Mouse (Mus musculus) midbrain, postnatal 0 days (tissue): ENCODE measurements around the gene Mylpf. TPM values are rescaled to one million over a fixed set of nuclear protein-coding genes. Genes with fewer than 3 reads are reported as not detected.

Experiments
- ATAC-seq: fragments of 200-750 bp; cut with Nextera tagmentation; 2 replicates; pipeline ENCODE4 v1.8.0; 2017; ENCODE audit warnings: moderate number of reproducible peaks, mild to moderate bottlenecking, moderate TSS enrichment, moderate library complexity; ENCODE audit not compliant: low FRiP score
- DNase-seq: peaks from one replicate; pipeline ENCODE4 v3.0.0-alpha.2; 2015; ENCODE audit warnings: low spot score
- H3K27ac ChIP-seq: fragments of 300-500 bp; sonication (generic); 2 replicates; pipeline ENCODE4 v1.5.1; 2014; ENCODE audit warnings: low read depth, mild to moderate bottlenecking, low read length, mixed read lengths
- H3K27me3 ChIP-seq: fragments of 300-500 bp; sonication (generic); 2 replicates; pipeline ENCODE4 v1.6.1; 2014; ENCODE audit warnings: low read length, control low read depth, mixed read lengths; ENCODE audit not compliant: insufficient read depth
- H3K36me3 ChIP-seq: fragments of 300-500 bp; sonication (generic); 2 replicates; pipeline ENCODE4 v1.6.1; 2014; ENCODE audit warnings: low read length, control low read depth, mixed read lengths; ENCODE audit not compliant: insufficient read depth
- H3K4me1 ChIP-seq: fragments of 300-500 bp; sonication (generic); 2 replicates; pipeline ENCODE4 v1.6.1; 2014; ENCODE audit warnings: mild to moderate bottlenecking, control low read depth, antibody characterized with exemption, low read length, mixed read lengths; ENCODE audit not compliant: insufficient read depth
- H3K4me2 ChIP-seq: fragments of 300-500 bp; sonication (generic); 2 replicates; pipeline ENCODE4 v1.6.1; 2014; ENCODE audit warnings: low read depth, mild to moderate bottlenecking, low read length, mixed read lengths; ENCODE audit not compliant: poor library complexity, severe bottlenecking
- H3K4me3 ChIP-seq: fragments of 300-500 bp; sonication (generic); 2 replicates; pipeline ENCODE4 v1.5.1; 2014; ENCODE audit warnings: low read depth, mild to moderate bottlenecking, low read length, moderate library complexity
- H3K9ac ChIP-seq: fragments of 300-500 bp; sonication (generic); replicated peaks from 2 replicates; pipeline ENCODE4 v1.6.1; 2014; ENCODE audit warnings: mild to moderate bottlenecking, low read length, moderate library complexity, mixed read lengths; ENCODE audit not compliant: poor library complexity, severe bottlenecking
- H3K9me3 ChIP-seq: fragments of 300-500 bp; sonication (generic); 2 replicates; pipeline ENCODE4 v1.6.1; 2016; ENCODE audit warnings: low read length, control low read depth
- CTCF ChIP-seq: IDR thresholded peaks from 2 replicates; pipeline ENCODE4 v1.5.1; 2016; ENCODE audit warnings: antibody characterized with exemption, mild to moderate bottlenecking
- WGBS: fragments of 180-500 bp; shearing (Covaris S2); extraction: QIAGEN DNeasy Blood & Tissue Kit; methylation state at CpG from one replicate; pipeline ENCODE4 v1.1.7; 2014; 5-methylcytosine and 5-hydroxymethylcytosine counted together
- polyA plus RNA-seq: library from polyadenylated mRNA; unstranded; fragments of >200 nt; fragmentation: Nextera tagmentation; extraction: Ambion mirVana; gene quantifications from 2 replicates; pipeline ENCODE4 v1.2.1, GENCODE M21; 2015
- total RNA-seq: library from RNA; depleted of rRNA; stranded (reverse); fragments of >200 nt; gene quantifications from 2 replicates; pipeline ENCODE4 v1.2.3, GENCODE M21; 2014

Gene Mylpf
- total and polyA plus RNA-seq, 2 experiments from 2014 or later, result 1.4 to 2.2 TPM

DNA sequence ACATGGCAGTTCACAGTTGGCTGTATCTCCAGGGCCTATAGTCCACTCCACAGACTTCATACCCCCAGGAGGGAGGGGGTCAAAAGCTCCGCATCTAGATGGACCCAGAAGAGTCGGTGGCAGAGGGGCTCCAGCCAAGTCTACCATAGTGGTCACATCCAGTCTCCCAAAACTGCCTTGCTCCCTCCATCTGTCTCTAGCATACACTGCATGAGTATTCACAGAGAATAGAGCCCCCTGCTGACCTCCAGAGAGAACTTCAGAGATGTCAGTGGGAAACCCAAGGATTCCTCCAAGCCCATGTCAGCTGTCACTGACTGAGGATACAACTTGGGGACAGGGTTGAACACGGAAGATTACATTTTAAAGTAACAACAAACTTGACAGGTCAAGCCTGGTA is 23.1 kb upstream of the Mylpf start:
- H3K4me2 ChIP-seq, result no peak overlapping the region
- H3K4me1 ChIP-seq, result no peaks in the 10 kb centered on the region
- 70% methylated on average over 3 of the region's 3 CpGs for WGBS
- H3K9ac ChIP-seq, result no peak overlapping the region
- H3K27me3 ChIP-seq, result no peaks in the 10 kb centered on the region
- TF ChIP-seq CTCF, result peak; percentile 66
- DNase-seq, result peak; percentile 44
- no peaks in the 10 kb centered on the region for H3K36me3 ChIP-seq
- H3K27ac ChIP-seq, result no peak overlapping the region
- no peak overlapping the region for H3K4me3 ChIP-seq
- no peaks in the 10 kb centered on the region for H3K9me3 ChIP-seq
- ATAC-seq, result no peak

DNA sequence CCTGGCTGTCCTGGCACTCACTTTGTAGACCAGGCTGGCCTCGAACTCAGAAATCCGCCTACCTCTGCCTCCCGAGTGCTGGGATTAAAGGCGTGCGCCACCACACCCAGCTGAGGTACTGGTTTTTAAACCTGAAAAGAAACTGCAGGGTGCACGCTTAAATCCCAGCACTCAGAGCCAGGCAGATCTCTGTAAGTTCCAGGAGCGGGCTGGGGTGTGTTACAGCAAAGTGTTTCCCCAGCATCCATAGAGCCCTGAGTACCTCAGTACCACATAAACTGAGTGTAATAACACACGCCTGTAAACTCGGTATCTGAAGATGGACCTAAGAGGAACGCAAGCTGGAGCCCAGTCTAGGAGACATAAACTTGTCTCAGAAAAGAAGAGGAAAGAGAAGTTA is 21.3 kb upstream of the Mylpf start:
- H3K4me1 ChIP-seq, result no peaks in the 10 kb centered on the region
- no peak for TF ChIP-seq CTCF
- no peak overlapping the region for H3K4me2 ChIP-seq
- H3K27ac ChIP-seq, result no peak overlapping the region
- H3K27me3 ChIP-seq, result no peaks in the 10 kb centered on the region
- H3K9me3 ChIP-seq, result no peaks in the 10 kb centered on the region
- H3K9ac ChIP-seq, result no peak overlapping the region
- 70% methylated on average over 10 of the region's 10 CpGs for WGBS
- DNase-seq (no peak), ATAC-seq (no peak)
- no peak overlapping the region for H3K4me3 ChIP-seq
- H3K36me3 ChIP-seq, result peaks cover 8% of the 10 kb centered on the region; the same call in 1 of the 2 replicates

DNA sequence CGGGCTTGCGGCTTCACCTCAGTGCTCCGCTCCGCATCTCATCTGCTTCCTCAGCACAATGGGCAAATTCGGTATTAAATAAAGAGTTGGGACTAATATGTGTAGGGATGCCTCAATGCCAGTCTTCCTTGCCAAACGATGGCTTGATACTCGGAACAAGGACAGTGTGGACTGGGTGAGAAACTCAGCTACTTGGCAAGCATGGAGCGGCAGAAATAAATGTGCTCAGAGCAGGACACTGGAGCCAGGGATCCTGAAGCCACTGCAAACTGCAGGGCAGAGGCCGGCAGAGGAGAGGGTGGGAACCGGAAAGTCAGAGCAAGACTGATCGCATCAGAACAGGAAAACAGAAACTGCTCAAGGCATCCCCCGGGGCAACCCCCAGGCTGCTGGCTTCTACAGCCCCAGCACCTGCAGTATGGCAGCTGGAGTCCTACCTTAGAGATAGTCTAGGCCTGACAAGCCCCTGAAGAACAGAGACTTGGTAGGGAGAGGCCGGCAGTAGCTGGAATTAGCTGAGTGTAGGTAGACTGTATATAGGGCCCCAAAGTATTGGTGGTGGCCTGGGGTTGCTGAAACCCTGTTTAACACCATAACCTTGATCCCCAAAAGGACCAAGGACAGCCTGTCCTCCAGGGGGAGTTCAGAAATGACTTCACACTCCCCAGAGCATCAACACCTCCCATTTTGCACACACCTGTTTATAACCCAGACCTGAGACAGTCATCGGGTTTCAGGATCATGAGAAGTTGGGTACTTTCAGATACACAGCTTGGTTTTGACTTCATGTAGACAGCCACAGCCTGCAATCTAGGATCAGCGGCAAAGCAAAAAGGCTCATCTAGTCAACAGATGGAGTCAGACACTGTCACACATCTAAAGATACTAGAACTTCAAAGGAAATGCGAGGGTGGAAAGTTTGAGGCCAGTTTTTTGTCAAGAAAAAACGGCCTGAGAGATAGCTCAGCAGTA is 20.1 kb upstream of the Mylpf start:
- Histone ChIP-seq H3K9ac (no peak overlapping the region), H3K4me1 (no peaks in the 10 kb centered on the region), H3K27me3 (no peaks in the 10 kb centered on the region), H3K36me3 (peaks cover 13% of the 10 kb centered on the region; the same call in 1 of the 2 replicates), H3K4me3 (no peak overlapping the region), H3K9me3 (no peaks in the 10 kb centered on the region), H3K4me2 (no peak overlapping the region), H3K27ac (no peak overlapping the region)
- whole genome bisulfite sequencing, result 86% methylated on average over 17 of the region's 17 CpGs
- TF ChIP-seq CTCF, result no peak
- ATAC-seq (no peak), DNase-seq (no peak)

DNA sequence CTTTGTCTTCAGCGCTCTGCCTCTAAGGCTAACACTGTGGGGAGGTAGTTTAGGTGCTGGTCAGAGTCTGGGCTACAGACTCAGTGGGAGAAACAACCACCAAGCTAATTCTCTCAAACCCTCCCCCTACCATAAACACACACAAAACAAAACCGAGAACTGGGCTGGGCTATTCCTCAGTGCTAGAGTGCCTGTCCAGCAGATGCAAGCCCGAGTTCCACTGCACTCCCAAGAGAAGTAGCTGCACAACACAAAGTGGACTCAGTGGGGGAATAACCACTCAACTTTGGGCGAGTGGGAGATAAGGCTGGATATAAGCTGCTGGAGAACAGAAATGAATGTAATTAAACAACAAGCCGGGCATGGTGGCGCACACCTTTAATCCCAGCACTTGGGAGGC is 18.0 kb upstream of the Mylpf start:
- DNase-seq (no peak), ATAC-seq (no peak)
- peaks cover 13% of the 10 kb centered on the region; the same call in 1 of the 2 replicates for H3K36me3 ChIP-seq
- no peaks in the 10 kb centered on the region for H3K9me3 ChIP-seq
- H3K27ac ChIP-seq, result no peak overlapping the region
- WGBS, result 90% methylated on average over 6 of the region's 6 CpGs
- H3K4me1 ChIP-seq, result peaks cover 7% of the 10 kb centered on the region
- TF ChIP-seq CTCF, result no peak
- no peaks in the 10 kb centered on the region for H3K27me3 ChIP-seq
- H3K9ac ChIP-seq, result no peak overlapping the region
- no peak overlapping the region for H3K4me2 ChIP-seq
- no peak overlapping the region for H3K4me3 ChIP-seq

DNA sequence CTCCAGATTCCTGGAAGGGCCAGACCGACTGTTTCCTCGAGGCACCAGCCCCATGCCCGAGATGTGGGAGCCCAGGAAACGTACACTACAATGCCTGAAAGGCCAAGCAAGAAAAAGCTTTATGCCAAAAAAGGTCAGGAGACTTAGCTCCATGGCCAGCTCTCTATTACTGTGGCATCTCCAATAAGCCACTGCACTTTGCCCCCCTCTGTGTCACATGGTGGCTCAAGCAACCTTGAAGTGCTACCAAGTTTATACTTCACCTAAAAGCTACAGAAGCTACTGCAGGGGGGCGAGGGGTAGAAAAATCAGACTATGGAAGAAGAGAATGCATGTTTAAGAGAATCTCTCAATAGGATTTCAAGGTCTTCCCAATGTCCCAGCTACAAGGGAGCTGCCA is 15.7 kb upstream of the Mylpf start:
- Histone ChIP-seq H3K4me1 (peaks cover 7% of the 10 kb centered on the region), H3K4me2 (no peak overlapping the region), H3K9me3 (no peaks in the 10 kb centered on the region)

DNA sequence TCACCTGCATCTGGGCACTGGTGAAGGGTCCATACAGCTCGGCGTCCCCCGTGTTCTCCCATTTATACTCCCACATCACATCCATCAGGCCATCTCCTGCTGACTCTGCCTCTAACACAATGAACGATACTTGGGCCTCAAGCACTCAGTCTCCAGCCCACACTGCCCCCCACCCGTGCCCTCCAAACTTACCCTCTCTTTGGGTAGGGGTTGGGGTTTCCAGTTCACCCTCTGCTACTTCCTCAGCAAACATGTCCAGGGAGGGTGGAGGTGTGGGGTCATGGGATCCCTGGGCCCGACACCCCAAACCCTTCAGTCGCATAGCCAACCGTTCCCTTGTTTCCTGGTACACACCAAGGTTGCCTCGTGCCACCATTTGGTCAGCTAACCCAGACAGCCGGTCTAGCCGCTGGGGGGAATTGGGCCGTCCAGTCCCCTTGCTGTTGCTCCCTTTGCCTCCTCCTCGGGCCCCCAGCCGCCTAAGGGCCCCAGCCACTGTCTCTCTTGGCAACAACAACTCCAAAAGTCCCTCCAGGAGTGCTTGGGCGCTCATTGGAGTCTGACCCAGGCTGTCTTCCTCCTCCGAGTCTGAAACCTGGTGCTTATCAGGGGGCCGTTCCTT is 14.6 kb upstream of the Mylpf start:
- no peaks in the 10 kb centered on the region for H3K9me3 ChIP-seq
- ATAC-seq (no peak), DNase-seq (no peak)
- WGBS, result 95% methylated on average over 17 of the region's 17 CpGs
- H3K27me3 ChIP-seq, result no peaks in the 10 kb centered on the region
- peaks cover 35% of the 10 kb centered on the region for H3K36me3 ChIP-seq
- H3K27ac ChIP-seq, result no peak overlapping the region
- peaks cover 7% of the 10 kb centered on the region for H3K4me1 ChIP-seq
- no peak overlapping the region for H3K9ac ChIP-seq
- H3K4me3 ChIP-seq, result no peak overlapping the region
- H3K4me2 ChIP-seq, result peak overlapping the region; percentile 75
- TF ChIP-seq CTCF, result no peak

More for the DNA sequence above, 15.7 kb upstream of the Mylpf start:
- no peak for TF ChIP-seq CTCF
- peaks cover 23% of the 10 kb centered on the region for H3K36me3 ChIP-seq
- H3K27ac ChIP-seq, result no peak overlapping the region
- no peak overlapping the region for H3K9ac ChIP-seq
- H3K4me3 ChIP-seq, result no peak overlapping the region
- no peak for ATAC-seq
- no peak for DNase-seq
- H3K27me3 ChIP-seq, result no peaks in the 10 kb centered on the region
- WGBS, result 97% methylated on average over 5 of the region's 5 CpGs
